Mouse (Mus musculus) thymus, postnatal 4 days (tissue): ENCODE measurements at regions not wholly inside any gene's neighbourhood (a gene's known extent, or its start where the extent isn't known, plus 50 kb on each side); places are given as distances from the start of the nearest gene placed in this dataset.

ENCODE experiments used
- DNase-seq: peaks from one replicate; pipeline ENCODE4 v3.0.0; 2021

GRCm38 (mm10) chr19:45288722-45289121, 53.1 kb upstream of the Lbx1 start:
- no peak for DNase-seq

- DNase-seq, result peak; percentile 59
These were observed 62.2 kb upstream of the Lbx1 start for GRCm38 (mm10) chr19:45297812-45298211.

GRCm38 (mm10) chr19:45299341-45299740, 63.7 kb upstream of the Lbx1 start:
- no peak for DNase-seq

GRCm38 (mm10) chr19:45299768-45300167, 63.8 kb upstream of the Btrc start:
- DNase-seq, result no peak

DNA sequence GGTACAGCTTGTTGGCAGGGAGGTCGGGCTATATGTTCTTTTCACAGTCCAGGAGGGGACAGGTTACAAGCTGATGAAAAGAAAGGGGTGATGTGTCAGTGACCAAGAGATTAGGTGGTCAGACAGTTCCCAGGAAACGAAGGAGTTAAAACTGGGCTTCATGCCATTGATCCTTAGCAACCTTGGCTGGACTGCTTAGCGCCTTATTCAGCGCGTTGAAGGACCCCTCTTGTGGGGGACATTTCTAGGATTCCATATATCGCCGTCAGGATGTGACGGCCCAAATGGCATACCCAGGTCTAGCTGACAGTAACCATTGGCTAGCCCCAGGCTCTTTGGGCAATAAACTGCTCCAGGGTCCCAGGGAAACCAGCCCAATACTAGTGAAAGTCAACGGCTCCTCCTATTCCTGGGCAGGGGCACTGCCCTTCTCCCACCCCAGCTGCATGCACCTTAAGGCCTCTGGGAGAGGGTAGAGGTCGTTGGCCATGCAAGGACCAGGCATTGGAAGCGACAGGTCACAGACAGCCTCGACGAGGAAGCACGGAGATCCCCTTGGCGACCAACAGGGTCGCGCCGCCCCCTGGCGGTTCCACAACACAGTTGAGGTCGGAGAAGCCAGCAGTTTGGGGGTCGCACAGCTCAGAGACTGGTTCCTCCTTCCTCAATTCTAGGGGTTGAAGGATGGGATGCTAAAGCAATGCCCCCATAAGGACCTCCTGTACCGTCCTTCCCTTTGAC, 62.7 kb upstream of the Btrc start:
- peak; percentile 71 for DNase-seq

DNA sequence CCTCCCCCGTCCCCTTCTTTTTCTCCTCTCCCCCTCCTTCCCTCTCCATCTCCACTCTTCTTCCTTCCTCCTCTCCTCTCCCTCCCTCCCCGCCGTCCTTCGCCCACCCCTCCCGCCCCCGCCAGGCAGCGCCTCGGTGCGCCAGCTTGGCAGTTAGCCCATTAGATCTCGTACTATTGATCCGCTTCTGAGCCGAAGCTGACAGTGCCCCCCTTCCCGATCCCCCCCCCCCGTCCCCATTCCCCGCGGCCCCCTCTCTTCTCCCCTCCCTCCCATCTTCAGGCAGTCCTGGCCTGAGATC, 62.2 kb upstream of the Btrc start:
- DNase-seq, result no peak

DNA sequence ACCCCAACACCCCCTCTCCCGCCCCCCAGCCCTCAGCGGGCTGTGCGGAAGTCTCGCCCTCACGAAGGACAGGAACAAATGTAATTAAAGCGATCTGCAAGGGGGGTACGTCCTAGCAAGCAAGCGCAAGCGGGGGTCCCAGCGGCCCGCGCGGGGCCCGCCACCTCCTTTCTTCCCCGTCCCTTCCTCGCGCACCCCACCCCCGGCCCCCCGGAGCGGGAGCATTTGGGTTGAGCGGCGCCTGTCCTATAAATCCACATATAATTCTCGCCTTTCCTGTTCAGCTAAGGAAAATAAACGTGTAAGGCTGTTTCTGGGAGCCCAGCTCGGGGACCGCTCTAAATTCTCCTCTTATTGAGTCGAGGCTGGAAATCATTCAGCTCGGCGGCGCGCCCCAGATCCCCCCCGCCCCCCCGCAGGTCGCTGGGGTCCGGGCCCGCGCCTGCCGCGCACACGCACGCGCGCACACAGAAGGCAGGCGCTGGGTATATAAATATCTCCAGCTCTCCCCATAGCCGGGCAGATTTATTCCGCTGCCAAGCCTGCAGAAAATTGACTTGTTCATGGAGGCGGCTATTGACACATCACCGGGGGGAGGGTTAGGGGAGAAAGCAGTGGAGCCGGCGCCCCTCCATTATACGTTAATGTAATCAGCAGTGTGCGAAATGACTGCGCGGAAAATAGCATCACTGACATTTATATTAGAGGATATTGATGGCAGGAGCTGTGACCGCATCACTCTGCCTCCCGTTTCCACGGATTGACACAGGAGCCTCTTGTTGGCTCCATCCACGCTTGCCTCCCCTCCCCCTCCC, 61.6 kb upstream of the Btrc start:
- DNase-seq, result peak; percentile 39

DNA sequence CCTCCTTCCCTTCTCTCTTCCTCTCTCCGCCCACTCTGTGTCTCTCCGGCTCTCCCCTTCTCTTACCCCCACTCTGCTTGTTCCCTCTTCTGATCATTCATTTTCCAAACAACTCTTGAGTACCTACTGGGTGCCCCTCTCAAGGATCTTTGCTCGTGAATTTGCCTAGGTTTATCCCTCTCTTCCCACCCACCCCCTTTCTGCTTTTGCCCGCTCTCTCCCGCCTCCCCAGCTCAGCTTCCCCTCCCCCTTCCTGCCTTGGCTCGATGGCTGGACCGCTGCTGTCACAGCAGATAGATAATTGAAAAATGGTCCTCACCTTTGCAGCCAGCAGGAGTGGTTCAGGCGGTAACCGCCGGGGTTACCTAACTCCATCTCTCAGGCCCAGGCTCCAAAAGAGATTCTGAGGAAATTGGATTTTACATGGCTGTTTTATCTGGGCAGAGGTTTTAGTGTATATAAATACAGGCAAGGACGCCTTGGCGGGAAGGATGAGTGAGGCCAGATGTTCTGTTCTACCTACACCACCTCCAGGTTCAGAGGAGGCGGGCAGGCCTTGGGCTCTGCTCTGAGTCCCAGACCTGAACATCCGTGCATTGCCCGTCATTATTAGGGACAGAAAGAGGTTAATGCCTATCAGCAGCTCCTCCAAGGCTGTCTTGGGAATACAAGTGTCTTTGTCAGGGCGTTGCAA, 60.8 kb upstream of the Btrc start:
- no peak for DNase-seq

GRCm38 (mm10) chr19:45304538-45304937, 59.0 kb upstream of the Btrc start:
- no peak for DNase-seq

DNA sequence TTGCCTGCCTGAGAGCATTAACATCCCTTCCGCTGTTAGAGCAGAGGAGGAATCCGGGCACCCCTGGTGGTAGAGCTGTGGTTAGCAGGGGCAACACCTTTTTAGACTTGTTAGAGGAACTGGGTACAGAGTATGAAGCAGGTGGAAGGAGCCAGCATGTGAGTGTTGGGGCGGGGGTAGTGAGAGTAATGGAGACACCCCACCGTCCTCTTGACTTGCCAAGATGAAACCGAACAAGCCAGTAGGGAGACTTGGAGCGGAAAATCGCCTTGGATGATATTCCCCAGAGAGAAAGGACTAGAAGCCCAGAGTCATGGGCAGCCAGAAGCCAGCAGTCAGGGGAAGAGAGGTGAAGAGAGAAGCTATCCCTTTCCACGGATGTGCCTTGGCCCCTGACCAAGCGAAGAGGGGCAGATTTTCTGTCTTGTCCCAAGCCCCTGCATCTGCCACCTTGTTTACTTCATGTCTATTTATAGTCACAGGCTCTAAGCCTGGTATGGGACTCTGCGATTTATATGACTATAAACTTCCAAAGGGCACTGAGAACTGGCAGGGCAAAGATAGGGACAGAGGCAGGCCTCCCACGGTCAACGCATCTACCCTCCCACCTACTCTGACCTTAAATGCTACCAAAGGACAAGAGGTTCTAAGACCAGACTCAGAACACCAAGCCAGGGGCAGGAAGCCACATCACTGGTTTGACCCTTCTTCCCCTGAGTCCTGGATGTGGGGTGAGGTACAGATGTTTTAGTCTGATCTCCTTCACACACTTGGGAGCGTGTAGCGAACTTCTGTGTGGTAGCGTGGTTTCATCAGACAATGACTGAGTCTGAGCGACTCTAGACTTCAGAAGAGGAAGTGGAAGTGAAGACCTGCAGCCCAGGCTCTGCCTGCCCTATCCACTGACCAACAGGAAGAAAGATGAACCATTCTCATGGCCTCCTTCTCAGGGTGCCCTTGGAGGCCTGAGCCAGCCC, 55.9 kb upstream of the Btrc start:
- peak; percentile 75 for DNase-seq

- DNase-seq, result peak; percentile 25
These were observed 54.8 kb upstream of the Btrc start for GRCm38 (mm10) chr19:45308676-45309275.

- no peak for DNase-seq
These were observed 53.1 kb upstream of the Btrc start for GRCm38 (mm10) chr19:45310291-45310881.

DNA sequence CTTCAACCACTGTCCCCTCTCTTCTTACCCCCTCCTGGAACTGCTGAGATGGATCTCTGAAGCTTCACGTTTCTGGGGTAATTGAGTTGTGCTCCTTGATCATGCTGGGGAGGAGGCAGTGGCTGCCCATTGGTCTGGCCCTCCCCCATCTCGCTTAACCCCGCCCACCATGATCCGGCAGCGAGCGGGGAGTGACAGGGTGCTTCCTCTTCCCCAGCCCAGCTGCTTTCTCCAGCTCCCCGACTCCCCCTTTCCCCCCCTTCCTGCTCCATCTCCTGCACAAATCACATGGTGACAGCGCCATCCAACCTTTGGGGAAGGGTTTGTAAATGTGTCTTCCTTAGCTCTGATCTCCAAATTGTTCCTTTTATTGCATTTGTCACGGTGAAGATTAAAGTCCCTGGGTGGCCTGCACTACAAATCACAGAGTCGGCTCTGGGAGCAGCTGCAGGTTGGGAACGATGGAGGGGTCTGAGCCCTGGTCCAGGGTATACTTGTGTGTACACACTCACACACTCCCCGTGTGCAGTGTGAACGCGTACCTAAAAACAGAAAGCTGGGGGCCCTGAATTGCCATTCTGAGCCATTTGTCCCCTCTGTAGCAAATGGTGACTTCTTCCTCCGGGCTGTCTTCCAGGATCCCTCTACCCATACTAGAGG, 52.5 kb upstream of the Btrc start:
- DNase-seq, result peak; percentile 62

DNA sequence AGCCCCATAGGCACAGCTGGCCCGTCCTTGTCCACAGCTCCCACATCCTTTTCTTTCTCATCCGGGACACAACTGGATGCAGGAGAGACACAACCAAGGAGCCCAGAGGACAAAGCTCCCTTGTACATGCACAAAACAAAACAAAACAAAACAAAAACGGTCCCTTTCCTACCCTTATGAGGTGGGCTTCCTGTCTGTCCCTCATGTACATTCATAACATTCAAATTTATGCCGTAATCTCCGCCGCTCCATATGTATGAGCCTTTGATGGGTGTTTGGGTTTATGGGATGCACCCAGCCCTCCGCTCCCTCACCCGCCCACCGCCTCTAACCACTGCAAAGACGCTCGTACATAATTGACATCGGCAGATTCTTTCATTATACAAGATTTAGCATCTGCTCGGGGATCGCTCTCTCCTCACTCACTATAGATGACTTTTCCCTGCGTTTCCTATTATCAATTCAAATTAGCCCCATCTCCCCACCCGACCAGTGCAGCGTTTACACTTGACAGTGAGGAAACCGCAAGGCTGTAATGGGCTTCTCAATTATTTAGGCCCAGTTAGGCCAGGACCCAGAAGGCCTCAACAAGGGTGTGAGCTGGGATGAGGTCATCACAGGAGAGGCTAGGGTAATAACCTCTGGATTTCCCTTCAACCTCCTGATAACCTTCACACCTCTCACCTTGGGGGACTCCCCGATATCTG, 51.5 kb upstream of the Btrc start:
- DNase-seq, result no peak

DNA sequence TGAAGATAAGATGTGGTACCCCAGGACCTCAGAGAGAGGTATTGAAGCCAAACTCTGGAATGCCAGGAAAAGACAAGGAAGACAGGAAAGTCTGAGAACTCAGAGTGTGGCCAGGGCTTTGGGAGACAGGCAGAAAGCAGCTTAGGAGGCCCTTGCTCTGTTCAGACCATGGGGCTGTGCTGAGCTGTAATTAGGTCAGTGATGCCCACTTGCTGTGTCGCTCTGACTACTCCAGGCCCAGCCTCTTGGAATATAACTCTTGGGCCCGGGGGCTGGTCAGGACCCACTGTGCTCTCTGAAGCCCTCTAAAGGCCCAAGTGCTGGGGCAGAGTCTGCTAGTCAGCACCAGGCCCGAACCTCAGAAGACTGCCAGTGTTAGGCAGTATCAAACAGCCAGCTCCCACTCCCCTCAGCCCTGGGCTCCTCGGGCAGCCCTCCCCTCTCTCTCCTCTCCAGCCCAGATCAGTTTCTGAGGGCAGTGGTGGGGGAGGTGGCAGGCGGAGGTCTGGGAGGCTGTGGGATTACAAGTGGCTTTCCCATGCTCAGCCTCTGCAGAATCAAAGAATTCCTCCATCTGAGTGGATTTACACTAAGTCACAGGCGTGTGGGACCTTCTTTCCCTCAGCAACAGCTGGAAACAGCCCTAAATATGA, 50.7 kb upstream of the Btrc start:
- DNase-seq, result no peak
